Mouse (Mus musculus) 416B (cell line): ENCODE data around the gene Slc39a10.
"Not testable (repeated sequence)": the region's sequence is repeated elsewhere in the genome, so short reads cannot be mapped to it uniquely, and the experiment has no call there.

Source experiments
- DNase-seq: peaks from one replicate; pipeline ENCODE4 v3.0.0; 2011; ENCODE audit warnings: low read depth

Gene Slc39a10

GRCm38 (mm10) chr1:46770077-46770695 lies 122.5 kb downstream of the Slc39a10 start:
- DNase-seq, result not testable (repeated sequence)

GRCm38 (mm10) chr1:46769318-46769717 lies 123.3 kb downstream of the Slc39a10 start:
- peak; percentile 28 for DNase-seq

- not testable (repeated sequence) for DNase-seq
Observed at GRCm38 (mm10) chr1:46764600-46764999, 128.1 kb downstream of the Slc39a10 start.
